Mouse (Mus musculus) right cerebral cortex, postnatal 25 days (tissue): ENCODE results near the gene Pde6g.

Source experiments
- DNase-seq: peaks from one replicate; pipeline ENCODE4 v3.0.0; 2022

Gene Pde6g

GRCm38 (mm10) chr11:120467051-120467735, 13.9 kb upstream of the Pde6g start, which contains the start of gene Arl16:
Arl16 (minus strand) TSS chr11:120467607.
- DNase-seq, result peak; percentile 93

GRCm38 (mm10) chr11:120465521-120465920, 12.2 kb upstream of the Pde6g start:
- no peak for DNase-seq

- no peak for DNase-seq
Observed at GRCm38 (mm10) chr11:120464365-120464764, 11.1 kb upstream of the Pde6g start.

- DNase-seq, result no peak
Observed at GRCm38 (mm10) chr11:120463536-120463935, 10.2 kb upstream of the Pde6g start.

GRCm38 (mm10) chr11:120458847-120459597, 5.7 kb upstream of the Pde6g start:
- no peak for DNase-seq

GRCm38 (mm10) chr11:120457772-120458751, 4.8 kb upstream of the Pde6g start, which contains the start of the genes Oxld1 and Ccdc137:
Oxld1 (minus strand) TSS chr11:120458068.
Ccdc137 (plus strand) TSS chr11:120458115.
- peak; percentile 85 for DNase-seq

GRCm38 (mm10) chr11:120457370-120457769, 4.1 kb upstream of the Pde6g start:
- no peak for DNase-seq

- DNase-seq, result no peak
Observed at GRCm38 (mm10) chr11:120455413-120455812, 2.1 kb upstream of the Pde6g start.

GRCm38 (mm10) chr11:120454965-120455364, 1.7 kb upstream of the Pde6g start:
- no peak for DNase-seq

- no peak for DNase-seq
Observed at GRCm38 (mm10) chr11:120452246-120452645, 1.1 kb downstream of the Pde6g start.

- DNase-seq, result no peak
Observed at GRCm38 (mm10) chr11:120447179-120447578, 6.1 kb downstream of the Pde6g start.

- DNase-seq, result no peak
Observed at GRCm38 (mm10) chr11:120445475-120445874, 7.8 kb downstream of the Pde6g start.

GRCm38 (mm10) chr11:120444106-120444505, 9.2 kb downstream of the Pde6g start:
- no peak for DNase-seq

- DNase-seq, result no peak
Observed at GRCm38 (mm10) chr11:120442765-120443280, 10.5 kb downstream of the Pde6g start.

- no peak for DNase-seq
Observed at GRCm38 (mm10) chr11:120442344-120442743, 11.0 kb downstream of the Pde6g start, which contains the start of gene Tspan10. Tspan10 (plus strand) TSS chr11:120442644.

GRCm38 (mm10) chr11:120437857-120438385, 15.4 kb downstream of the Pde6g start:
- DNase-seq, result no peak

GRCm38 (mm10) chr11:120437152-120437856, 16.0 kb downstream of the Pde6g start, which contains the start of gene Nploc4:
Nploc4 (minus strand) TSS chr11:120437708.
- peak; percentile 86 for DNase-seq

GRCm38 (mm10) chr11:120426727-120427126, 26.6 kb downstream of the Pde6g start:
- no peak for DNase-seq

- peak; percentile 36 for DNase-seq
Observed at GRCm38 (mm10) chr11:120423569-120424295, 29.6 kb downstream of the Pde6g start.

- DNase-seq, result no peak
Observed at GRCm38 (mm10) chr11:120422651-120423568, 30.4 kb downstream of the Pde6g start.
